Mouse (Mus musculus) heart, postnatal 0 days (tissue): Measurements from ENCODE around the gene Trak1. TPM values are rescaled to one million over a fixed set of nuclear protein-coding genes. Genes with fewer than 3 reads are reported as not detected.

Source experiments
- ATAC-seq: fragments of 200-750 bp; cut with Nextera tagmentation; 2 replicates; pipeline ENCODE4 v1.8.0; 2017; ENCODE audit warnings: low read depth, moderate number of reproducible peaks, moderate library complexity; ENCODE audit not compliant: insufficient read depth
- DNase-seq: peaks from one replicate; pipeline ENCODE4 v3.0.0-alpha.2; 2016; ENCODE audit warnings: low spot score
- H3K27ac ChIP-seq: fragments of 300-500 bp; sonication (generic); 2 replicates; pipeline ENCODE4 v1.5.1; 2014; ENCODE audit warnings: low read depth, mild to moderate bottlenecking
- H3K27me3 ChIP-seq: fragments of 300-500 bp; sonication (generic); 2 replicates; pipeline ENCODE4 v1.6.1; 2014; ENCODE audit warnings: low read length, mixed read lengths; ENCODE audit not compliant: control insufficient read depth, insufficient read depth
- H3K36me3 ChIP-seq: fragments of 300-500 bp; sonication (generic); replicated peaks from 2 replicates; pipeline ENCODE4 v1.6.1; 2014; ENCODE audit warnings: low read length, mixed read lengths; ENCODE audit not compliant: control insufficient read depth, insufficient read depth
- H3K4me1 ChIP-seq: fragments of 300-500 bp; sonication (generic); 2 replicates; pipeline ENCODE4 v1.6.1; 2014; ENCODE audit warnings: antibody characterized with exemption; ENCODE audit not compliant: control insufficient read depth, insufficient read depth
- H3K4me2 ChIP-seq: fragments of 300-500 bp; sonication (generic); 2 replicates; pipeline ENCODE4 v1.6.1; 2014; ENCODE audit warnings: low read depth, mild to moderate bottlenecking, low read length, moderate library complexity
- H3K4me3 ChIP-seq: fragments of 300-500 bp; sonication (generic); 2 replicates; pipeline ENCODE4 v1.5.1; 2014; ENCODE audit warnings: low read depth, low read length
- H3K9ac ChIP-seq: fragments of 300-500 bp; sonication (generic); replicated peaks from 2 replicates; pipeline ENCODE4 v1.6.1; 2014; ENCODE audit warnings: low read depth, low read length, mixed read lengths
- H3K9me3 ChIP-seq: fragments of 300-500 bp; sonication (generic); replicated peaks from 2 replicates; pipeline ENCODE4 v1.6.1; 2016; ENCODE audit warnings: low read length; ENCODE audit not compliant: control insufficient read depth
- CTCF ChIP-seq: IDR thresholded peaks from 2 replicates; pipeline ENCODE4 v1.5.1; 2016; ENCODE audit warnings: antibody characterized with exemption, control low read depth, low read depth
- EP300 ChIP-seq: IDR thresholded peaks from 2 replicates; pipeline ENCODE4 v1.6.1; 2016; ENCODE audit warnings: antibody characterized with exemption, low read depth
- WGBS: fragments of 180-500 bp; shearing (Covaris S2); extraction: QIAGEN DNeasy Blood & Tissue Kit; methylation state at CpG from one replicate; pipeline ENCODE4 v1.1.7; 2014; 5-methylcytosine and 5-hydroxymethylcytosine counted together
- polyA plus RNA-seq: library from polyadenylated mRNA; unstranded; fragments of >200 nt; fragmentation: Nextera tagmentation; extraction: Ambion mirVana; gene quantifications from 2 replicates; pipeline ENCODE4 v1.2.1, GENCODE M21; 2015
- total RNA-seq: library from RNA; depleted of rRNA; stranded (reverse); fragments of >200 nt; gene quantifications from 2 replicates; pipeline ENCODE4 v1.2.3, GENCODE M21; 2014; ENCODE audit warnings: low replicate concordance

Trak1 gene
- total and polyA plus RNA-seq, 2 experiments from 2014 or later, result 59.3 to 113 TPM

- H3K27ac ChIP-seq, result 0 out of 2 replicates have a peak overlapping the region, but pooled peaks have one; percentile 55
- WGBS, result 94% methylated on average over 13 of the region's 13 CpGs
- no peak overlapping the region for H3K9ac ChIP-seq
- ATAC-seq (no peak), DNase-seq (no peak)
- H3K27me3 ChIP-seq, result no peaks in the 10 kb centered on the region
- H3K4me2 ChIP-seq, result no peak overlapping the region
- H3K36me3 ChIP-seq, result no peaks in the 10 kb centered on the region
- H3K9me3 ChIP-seq, result no peaks in the 10 kb centered on the region
- TF ChIP-seq CTCF (no peak), EP300 (no peak)
- no peaks in the 10 kb centered on the region for H3K4me1 ChIP-seq
- no peak overlapping the region for H3K4me3 ChIP-seq
Observed at GRCm38 (mm10) chr9:121254761-121255160, 42.5 kb upstream of the Trak1 start.

GRCm38 (mm10) chr9:121257106-121257505 lies 40.2 kb upstream of the Trak1 start:
- Histone ChIP-seq H3K9ac (no peak overlapping the region), H3K4me3 (no peak overlapping the region), H3K4me2 (no peak overlapping the region), H3K4me1 (no peaks in the 10 kb centered on the region), H3K27me3 (no peaks in the 10 kb centered on the region), H3K9me3 (no peaks in the 10 kb centered on the region), H3K27ac (no peak overlapping the region), H3K36me3 (no peaks in the 10 kb centered on the region)
- ATAC-seq, result no peak
- TF ChIP-seq CTCF (no peak), EP300 (no peak)
- no peak for DNase-seq
- WGBS, result 77% methylated on average over 9 of the region's 9 CpGs

GRCm38 (mm10) chr9:121265307-121265706 lies 32.0 kb upstream of the Trak1 start:
- no peak overlapping the region for H3K4me3 ChIP-seq
- TF ChIP-seq EP300 (no peak), CTCF (no peak)
- H3K27ac ChIP-seq, result no peak overlapping the region
- no peak overlapping the region for H3K4me2 ChIP-seq
- no peak overlapping the region for H3K9ac ChIP-seq
- no peaks in the 10 kb centered on the region for H3K36me3 ChIP-seq
- 71% methylated on average over 10 of the region's 10 CpGs for WGBS
- H3K27me3 ChIP-seq, result no peaks in the 10 kb centered on the region
- ATAC-seq, result no peak
- DNase-seq, result no peak
- H3K9me3 ChIP-seq, result no peaks in the 10 kb centered on the region
- no peaks in the 10 kb centered on the region for H3K4me1 ChIP-seq

- Histone ChIP-seq H3K4me2 (no peak overlapping the region), H3K36me3 (no peaks in the 10 kb centered on the region), H3K27ac (no peak overlapping the region), H3K9ac (no peak overlapping the region), H3K27me3 (no peaks in the 10 kb centered on the region), H3K4me3 (no peak overlapping the region), H3K9me3 (no peaks in the 10 kb centered on the region), H3K4me1 (no peaks in the 10 kb centered on the region)
- DNase-seq (no peak), ATAC-seq (no peak)
- WGBS, result 64% methylated on average over 1 of the region's 1 CpGs
- TF ChIP-seq EP300 (no peak), CTCF (no peak)
Observed at GRCm38 (mm10) chr9:121271149-121271548, 26.2 kb upstream of the Trak1 start.

- H3K36me3 ChIP-seq, result no peaks in the 10 kb centered on the region
- H3K27ac ChIP-seq, result no peak overlapping the region
- 66% methylated on average over 4 of the region's 4 CpGs for WGBS
- H3K27me3 ChIP-seq, result no peaks in the 10 kb centered on the region
- no peaks in the 10 kb centered on the region for H3K9me3 ChIP-seq
- H3K4me2 ChIP-seq, result no peak overlapping the region
- 0 out of 2 replicates have a peak, but pooled peaks cover 2% of the 10 kb centered on the region for H3K4me1 ChIP-seq
- H3K4me3 ChIP-seq, result no peak overlapping the region
- ATAC-seq, result no peak
- no peak for TF ChIP-seq EP300
- DNase-seq, result no peak
- H3K9ac ChIP-seq, result no peak overlapping the region
Observed at GRCm38 (mm10) chr9:121271561-121271960, 25.7 kb upstream of the Trak1 start.

GRCm38 (mm10) chr9:121276745-121277117 lies 20.6 kb upstream of the Trak1 start:
- no peak overlapping the region for H3K27ac ChIP-seq
- peak overlapping the region; percentile 73 for H3K4me2 ChIP-seq
- 0 out of 2 replicates have a peak, but pooled peaks cover 6% of the 10 kb centered on the region for H3K4me1 ChIP-seq
- ATAC-seq, result no peak
- no peaks in the 10 kb centered on the region for H3K9me3 ChIP-seq
- no peak for DNase-seq
- 16% methylated on average over 15 of the region's 15 CpGs for WGBS
- TF ChIP-seq CTCF, result no peak
- TF ChIP-seq EP300, result no peak
- H3K9ac ChIP-seq, result 0 out of 2 replicates have a peak overlapping the region, but pooled peaks have one; percentile 47
- H3K36me3 ChIP-seq, result no peaks in the 10 kb centered on the region
- H3K4me3 ChIP-seq, result peak overlapping the region; percentile 67
- no peaks in the 10 kb centered on the region for H3K27me3 ChIP-seq
